Mouse (Mus musculus): Measurements from ENCODE around the gene Rhod.

Rhod gene

GRCm38 (mm10) chr19:4449230-4449629 lies 10.0 kb upstream of the Rhod start:
- no peak for DNase-seq

GRCm38 (mm10) chr19:4447445-4447844 lies 8.2 kb upstream of the Rhod start:
- no peak for DNase-seq

GRCm38 (mm10) chr19:4446661-4447420 lies 7.6 kb upstream of the Rhod start:
- no peak for DNase-seq

- DNase-seq = peak; percentile 68 to 87
Observed at GRCm38 (mm10) chr19:4442408-4442807, 3.2 kb upstream of the Rhod start.

GRCm38 (mm10) chr19:4441621-4442161 lies 2.5 kb upstream of the Rhod start:
- DNase-seq = peak; percentile 82 to 89

GRCm38 (mm10) chr19:4441090-4441591 lies 1.9 kb upstream of the Rhod start:
- DNase-seq = peak in 1 of 2 experiments; percentile 68

- DNase-seq = peak; percentile 69 to 76
Observed at GRCm38 (mm10) chr19:4440222-4440621, 990 bp upstream of the Rhod start.

GRCm38 (mm10) chr19:4438791-4439160 lies 456 bp downstream of the Rhod start:
- DNase-seq = no peak

GRCm38 (mm10) chr19:4437886-4438285 lies 1.3 kb downstream of the Rhod start:
- no peak for DNase-seq

GRCm38 (mm10) chr19:4436254-4436653 lies 3.0 kb downstream of the Rhod start:
- DNase-seq = no peak

GRCm38 (mm10) chr19:4434999-4435398 lies 4.2 kb downstream of the Rhod start:
- no peak for DNase-seq

GRCm38 (mm10) chr19:4433756-4434155 lies 5.5 kb downstream of the Rhod start:
- DNase-seq = no peak

- DNase-seq = no peak
Observed at GRCm38 (mm10) chr19:4430091-4430620, 9.1 kb downstream of the Rhod start.

- DNase-seq = peak in 1 of 2 experiments; percentile 42
Observed at GRCm38 (mm10) chr19:4425610-4426366, 13.4 kb downstream of the Rhod start.

- DNase-seq = no peak
Observed at GRCm38 (mm10) chr19:4423021-4423420, 16.2 kb downstream of the Rhod start.

GRCm38 (mm10) chr19:4422581-4422980 lies 16.7 kb downstream of the Rhod start:
- DNase-seq = no peak

GRCm38 (mm10) chr19:4420153-4420910 lies 18.9 kb downstream of the Rhod start:
- peak in 1 of 2 experiments; percentile 51 for DNase-seq

GRCm38 (mm10) chr19:4419711-4420110 lies 19.5 kb downstream of the Rhod start:
- DNase-seq = no peak

GRCm38 (mm10) chr19:4417713-4418112 lies 21.5 kb downstream of the Rhod start:
- DNase-seq = no peak

- DNase-seq = peak; percentile 67 to 86
Observed at GRCm38 (mm10) chr19:4417183-4417582, 22.0 kb downstream of the Rhod start.

- DNase-seq = no peak
Observed at GRCm38 (mm10) chr19:4414631-4415030, 24.6 kb downstream of the Rhod start.

- DNase-seq = no peak
Observed at GRCm38 (mm10) chr19:4409062-4409461, 30.2 kb downstream of the Rhod start.

GRCm38 (mm10) chr19:4404840-4405239 lies 34.4 kb downstream of the Rhod start:
- DNase-seq = no peak

All from kidney, adult 8-10 months (tissue).